Comparison of ENCODE assay signal across 9 mouse cellular contexts in the genomic region with DNA sequence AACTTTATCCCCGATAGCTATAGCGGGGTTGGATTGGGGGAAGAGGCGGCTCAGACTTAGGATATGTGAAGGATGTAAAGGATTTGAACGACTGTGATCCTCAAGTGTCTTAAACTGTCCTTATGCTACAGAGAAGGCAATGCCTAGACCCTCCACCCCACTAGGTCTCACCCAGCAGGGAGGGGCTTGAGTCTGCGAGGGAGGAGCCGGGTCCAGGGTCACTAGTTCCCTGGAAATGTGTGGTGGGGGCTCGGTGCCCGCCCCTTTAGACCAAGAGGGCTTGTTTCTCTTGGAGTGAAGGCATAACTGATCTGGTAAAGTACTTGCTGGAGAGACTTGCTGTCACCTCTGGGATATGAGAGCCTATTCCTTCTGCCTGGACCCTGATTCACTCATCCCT. TPM values are rescaled to one million over a fixed set of nuclear protein-coding genes. Genes with fewer than 3 reads are reported as not detected.
DNase-seq lines count a peak whose midpoint lies in the region; ATAC-seq lines count a peak whose summit lies in the region.
"Had no signal": no experiment of that assay in that cellular context is flagged by ENCODE, and none has a peak within 500 bp of the region (broad histone marks: within the 10 kb centered on the region; RNA-seq: fewer than 3 reads in every experiment).

No protein-coding gene starts in this region.

- no peak for DNase-seq in heart, postnatal 14 days
- peak; percentile 81 for DNase-seq in embryo, embryonic 11 days
- DNase-seq in adrenal gland, postnatal 14 days, result no peak
- no peak for DNase-seq in gastrocnemius, adult 8-10 months (ENCODE audit: low spot score in 2 of 2)
- DNase-seq: cerebellum, adult 8-10 months had no signal

- intact Hi-C loops in heart, postnatal 14 days (cut with DNase I), result no loop called here

- H3K4me1 ChIP-seq in heart, embryonic 16.5 days (ENCODE audit: control insufficient read depth, insufficient read depth, low read length), result peaks cover 5% of the 10 kb centered on the region
- H3K4me1 ChIP-seq in hindbrain, embryonic 15.5 days (replicated peaks), result peaks cover 42% of the 10 kb centered on the region
- H3K4me1 ChIP-seq in midbrain, embryonic 16.5 days (ENCODE audit: control insufficient read depth, insufficient read depth, low read length), result peaks cover 18% of the 10 kb centered on the region

- WGBS in heart, embryonic 16.5 days, result 5% methylated on average over 8 of the region's 8 CpGs
- WGBS in hindbrain, embryonic 15.5 days, result under 1% methylated on average over 8 of the region's 8 CpGs
- WGBS in midbrain, embryonic 16.5 days, result under 1% methylated on average over 8 of the region's 8 CpGs

- ATAC-seq in heart, embryonic 16.5 days (replicated peaks; ENCODE audit: extremely low read depth, insufficient read depth, low FRiP score), result no peak
- 0 out of 2 replicates have a peak, but pooled peaks have one; percentile 39 for ATAC-seq in hindbrain, embryonic 15.5 days (ENCODE audit: low FRiP score, low read depth)
- no peak for ATAC-seq in midbrain, embryonic 16.5 days
- ATAC-seq in erythroblast, adult 5-6 weeks (replicated peaks; ENCODE audit: low FRiP score, poor library complexity, severe bottlenecking), result no peak

- H3K9ac ChIP-seq in heart, embryonic 16.5 days (ENCODE audit: low read length), result no peak overlapping the region
- H3K9ac ChIP-seq in hindbrain, embryonic 15.5 days, result peak overlapping the region; percentile 89
- H3K9ac ChIP-seq in midbrain, embryonic 16.5 days (ENCODE audit: low read depth, low read length), result peak overlapping the region; percentile 97

- no peaks in the 10 kb centered on the region for H3K9me3 ChIP-seq in heart, embryonic 16.5 days (replicated peaks; ENCODE audit: control insufficient read depth, low read length)
- no peaks in the 10 kb centered on the region for H3K9me3 ChIP-seq in hindbrain, embryonic 15.5 days
- H3K9me3 ChIP-seq in midbrain, embryonic 16.5 days (replicated peaks; ENCODE audit: control insufficient read depth, low read length, poor library complexity, severe bottlenecking), result no peaks in the 10 kb centered on the region

- peak overlapping the region; percentile 100 for H3K4me2 ChIP-seq in heart, embryonic 16.5 days (ENCODE audit: low read depth, low read length)
- H3K4me2 ChIP-seq in hindbrain, embryonic 15.5 days, result peak overlapping the region; percentile 85
- peak overlapping the region; percentile 96 for H3K4me2 ChIP-seq in midbrain, embryonic 16.5 days (ENCODE audit: low read length)

- peak overlapping the region; percentile 74 for H3K4me3 ChIP-seq in heart, embryonic 16.5 days (ENCODE audit: low read length)
- H3K4me3 ChIP-seq in hindbrain, embryonic 15.5 days, result peak overlapping the region; percentile 91
- H3K4me3 ChIP-seq in midbrain, embryonic 16.5 days (ENCODE audit: low read depth, low read length), result peak overlapping the region; percentile 93

- H3K36me3 ChIP-seq in heart, embryonic 16.5 days (ENCODE audit: control insufficient read depth, insufficient read depth), result no peaks in the 10 kb centered on the region
- peaks cover 9% of the 10 kb centered on the region; the same call in 1 of the 2 replicates for H3K36me3 ChIP-seq in hindbrain, embryonic 15.5 days
- H3K36me3 ChIP-seq in midbrain, embryonic 16.5 days (ENCODE audit: control insufficient read depth, insufficient read depth, low read length), result no peaks in the 10 kb centered on the region

- H3K27me3 ChIP-seq in heart, embryonic 16.5 days (ENCODE audit: control insufficient read depth, insufficient read depth, low read length), result peaks cover 20% of the 10 kb centered on the region
- H3K27me3 ChIP-seq in hindbrain, embryonic 15.5 days, result no peaks in the 10 kb centered on the region
- H3K27me3 ChIP-seq in midbrain, embryonic 16.5 days (ENCODE audit: control insufficient read depth, insufficient read depth, low read depth, low read length), result no peaks in the 10 kb centered on the region

- no peak overlapping the region for H3K27ac ChIP-seq in heart, embryonic 16.5 days (ENCODE audit: low read length)
- peak overlapping the region; percentile 93 for H3K27ac ChIP-seq in hindbrain, embryonic 15.5 days (replicated peaks)
- H3K27ac ChIP-seq in midbrain, embryonic 16.5 days (ENCODE audit: low read length), result peak overlapping the region; percentile 94

RNA-seq across cellular contexts. Expression of a gene that starts 1.4 kb away (rescaled TPM):
- 0.17 and 0.30 TPM in 2 replicates for polyA plus RNA-seq in heart, embryonic 16.5 days (2015; fragmentation: Nextera tagmentation; extraction: Ambion mirVana)
- total RNA-seq in heart, postnatal 14 days (2021), result under 1 TPM; 0.22 to 0.24 TPM
- 9.9 and 10.9 TPM in 2 replicates for polyA plus RNA-seq in hindbrain, embryonic 15.5 days (2015; fragmentation: Nextera tagmentation; extraction: Ambion mirVana)
- polyA plus RNA-seq in midbrain, embryonic 16.5 days (2015; fragmentation: Nextera tagmentation; extraction: Ambion mirVana), result 8.7 and 9.1 TPM in 2 replicates
- not detected in 2 replicates for total RNA-seq in erythroblast, adult 5-6 weeks (2015; ENCODE audit: low replicate concordance)
- not detected in 2 replicates for total RNA-seq in erythroblast, adult 5-6 weeks (2017; ENCODE audit: low replicate concordance)
- 1.2 and 1.4 TPM in 2 replicates for total RNA-seq in adrenal gland, postnatal 14 days (2021)
- under 1 TPM; 0.10 to 0.17 (median 0.12) TPM for total RNA-seq in gastrocnemius, adult 8-10 months (2022)

RNA-seq across cellular contexts. Expression of a gene that starts 41.1 kb away (rescaled TPM):
- polyA plus RNA-seq in heart, embryonic 16.5 days (2015; fragmentation: Nextera tagmentation; extraction: Ambion mirVana), result 8.1 and 10.8 TPM in 2 replicates
- 10 to 100 TPM in 1 of 2 experiments, 1 to 10 TPM in 1; 8.6 to 10.5 TPM for total RNA-seq in heart, postnatal 14 days (2021)
- 17.3 and 17.4 TPM in 2 replicates for polyA plus RNA-seq in hindbrain, embryonic 15.5 days (2015; fragmentation: Nextera tagmentation; extraction: Ambion mirVana)
- 13.4 and 15.9 TPM in 2 replicates for polyA plus RNA-seq in midbrain, embryonic 16.5 days (2015; fragmentation: Nextera tagmentation; extraction: Ambion mirVana)
- total RNA-seq in erythroblast, adult 5-6 weeks (2015; ENCODE audit: low replicate concordance), result not detected in 2 replicates
- 0.56 TPM in 1 of 2 replicates, not detected in the other for total RNA-seq in erythroblast, adult 5-6 weeks (2017; ENCODE audit: low replicate concordance)
- 18.3 and 23.2 TPM in 2 replicates for total RNA-seq in adrenal gland, postnatal 14 days (2021)
- total RNA-seq in gastrocnemius, adult 8-10 months (2022), result 10 to 100 TPM; 28.1 to 32.6 (median 30.4) TPM

RNA-seq across cellular contexts. Expression of a gene that starts 52.8 kb away (rescaled TPM):
- 5.4 and 6.5 TPM in 2 replicates for polyA plus RNA-seq in heart, embryonic 16.5 days (2015; fragmentation: Nextera tagmentation; extraction: Ambion mirVana)
- 1 to 10 TPM; 3.4 to 3.6 TPM for total RNA-seq in heart, postnatal 14 days (2021)
- 6.7 and 8.1 TPM in 2 replicates for polyA plus RNA-seq in hindbrain, embryonic 15.5 days (2015; fragmentation: Nextera tagmentation; extraction: Ambion mirVana)
- 8.5 and 9.0 TPM in 2 replicates for polyA plus RNA-seq in midbrain, embryonic 16.5 days (2015; fragmentation: Nextera tagmentation; extraction: Ambion mirVana)
- total RNA-seq in erythroblast, adult 5-6 weeks (2015; ENCODE audit: low replicate concordance), result 10.2 and 13.2 TPM in 2 replicates
- 14.5 and 15.3 TPM in 2 replicates for total RNA-seq in erythroblast, adult 5-6 weeks (2017; ENCODE audit: low replicate concordance)
- total RNA-seq in adrenal gland, postnatal 14 days (2021), result 15.2 and 17.3 TPM in 2 replicates
- total RNA-seq in gastrocnemius, adult 8-10 months (2022), result 1 to 10 TPM; 3.3 to 5.2 (median 4.1) TPM

Comparison
In these comparisons a context has a peak if more than half of its experiments do, and no peak if none do; other contexts are left out.
1. RNA of a gene that starts 41.1 kb away (total RNA-seq): 28.1 to 32.6 TPM in gastrocnemius, adult 8-10 months, 18.3 to 23.2 TPM in adrenal gland, postnatal 14 days and 8.6 to 10.5 TPM in heart, postnatal 14 days; 0.56 TPM in erythroblast, adult 5-6 weeks; every median in the first group is over 4 times any median in the second.
2. Peak in every context shown above with its lines, with median percentiles within 50 percentile points of each other: H3K4me2 ChIP-seq and H3K4me3 ChIP-seq.